Mouse (Mus musculus) WW6 (cell line): ENCODE data around the gene 1700023F06Rik.

ENCODE experiments used
- DNase-seq: peaks from one replicate; pipeline ENCODE4 v3.0.0-alpha.2; 2013; ENCODE audit warnings: low read depth, low spot score

Gene 1700023F06Rik

GRCm38 (mm10) chr11:103208458-103208857 is at the start of gene 1700023F06Rik:
Gene 1700023F06Rik, minus strand, starts transcription at chr11:103208558.
- no peak for DNase-seq

GRCm38 (mm10) chr11:103257938-103258481 is 49.7 kb upstream of the 1700023F06Rik start:
- DNase-seq = no peak

- no peak for DNase-seq
Measured at GRCm38 (mm10) chr11:103253605-103254004, 45.2 kb upstream of the 1700023F06Rik start.

GRCm38 (mm10) chr11:103252380-103252779 is 44.0 kb upstream of the 1700023F06Rik start:
- DNase-seq = no peak

GRCm38 (mm10) chr11:103250324-103250723 is 42.0 kb upstream of the 1700023F06Rik start:
- no peak for DNase-seq

- DNase-seq = no peak
Measured at GRCm38 (mm10) chr11:103249509-103249908, 41.2 kb upstream of the 1700023F06Rik start.

GRCm38 (mm10) chr11:103248837-103249236 is 40.5 kb upstream of the 1700023F06Rik start:
- DNase-seq = no peak

- DNase-seq = no peak
Measured at GRCm38 (mm10) chr11:103247504-103248177, 39.3 kb upstream of the 1700023F06Rik start.

GRCm38 (mm10) chr11:103246731-103247290 is 38.5 kb upstream of the 1700023F06Rik start:
- no peak for DNase-seq

- DNase-seq = no peak
Measured at GRCm38 (mm10) chr11:103246081-103246730, 37.8 kb upstream of the 1700023F06Rik start.

GRCm38 (mm10) chr11:103244856-103245255 is 36.5 kb upstream of the 1700023F06Rik start:
- DNase-seq = no peak

GRCm38 (mm10) chr11:103240740-103241139 is 32.4 kb upstream of the 1700023F06Rik start:
- DNase-seq = no peak

- no peak for DNase-seq
Measured at GRCm38 (mm10) chr11:103237757-103238156, 29.4 kb upstream of the 1700023F06Rik start.

- DNase-seq = no peak
Measured at GRCm38 (mm10) chr11:103236903-103237302, 28.5 kb upstream of the 1700023F06Rik start.

- no peak for DNase-seq
Measured at GRCm38 (mm10) chr11:103236431-103236830, 28.1 kb upstream of the 1700023F06Rik start.

- DNase-seq = no peak
Measured at GRCm38 (mm10) chr11:103235702-103236101, 27.3 kb upstream of the 1700023F06Rik start.

- DNase-seq = no peak
Measured at GRCm38 (mm10) chr11:103234447-103234846, 26.1 kb upstream of the 1700023F06Rik start.

- no peak for DNase-seq
Measured at GRCm38 (mm10) chr11:103232966-103233365, 24.6 kb upstream of the 1700023F06Rik start.

GRCm38 (mm10) chr11:103231367-103231766 is 23.0 kb upstream of the 1700023F06Rik start:
- DNase-seq = no peak

- no peak for DNase-seq
Measured at GRCm38 (mm10) chr11:103230626-103231025, 22.3 kb upstream of the 1700023F06Rik start.

- no peak for DNase-seq
Measured at GRCm38 (mm10) chr11:103229608-103230007, 21.2 kb upstream of the 1700023F06Rik start.

- no peak for DNase-seq
Measured at GRCm38 (mm10) chr11:103223951-103224456, 15.6 kb upstream of the 1700023F06Rik start.
